Mouse (Mus musculus): ENCODE results near the gene Mrps14.

GRCm38 (mm10) chr1:160176903-160177302, 18.1 kb upstream of the Mrps14 start:
- TF ChIP-seq CTCF (IDR thresholded peaks at IDR 0.05; ENCODE audit: borderline replicate concordance, extremely low read depth, insufficient read depth, insufficient read length) (no peak), POLR2A (IDR thresholded peaks at IDR 0.05; ENCODE audit: borderline replicate concordance, extremely low read depth, insufficient read depth, insufficient read length, poor library complexity, severe bottlenecking) (no peak)
